Mouse (Mus musculus) cerebellum, postnatal 25 days (tissue): ENCODE data around the gene Zbtb17.

ENCODE experiments used
- DNase-seq, 2 experiments: peaks; one replicate each; pipeline ENCODE4 v3.0.0; 2021; ENCODE audit warnings: mixed read lengths in 2 of 2

Zbtb17 gene

GRCm38 (mm10) chr4:141460481-141460880 is 16.0 kb downstream of the Zbtb17 start:
- peak; percentile 7 to 11 for DNase-seq

- DNase-seq, result peak; percentile 11 to 32
These were observed 16.6 kb downstream of the Zbtb17 start for GRCm38 (mm10) chr4:141461088-141461487.

GRCm38 (mm10) chr4:141461576-141461975 is 17.1 kb downstream of the Zbtb17 start:
- peak; percentile 55 to 58 for DNase-seq

GRCm38 (mm10) chr4:141463472-141463871 is 19.0 kb downstream of the Zbtb17 start:
- no peak for DNase-seq

- no peak for DNase-seq
These were observed 20.3 kb downstream of the Zbtb17 start for GRCm38 (mm10) chr4:141464722-141465121.

GRCm38 (mm10) chr4:141465512-141466288 is 21.2 kb downstream of the Zbtb17 start:
- peak in 1 of 2 experiments; percentile 22 for DNase-seq

GRCm38 (mm10) chr4:141466289-141466795 is 21.9 kb downstream of the Zbtb17 start:
- DNase-seq, result peak in 1 of 2 experiments; percentile 15

- peak; percentile 41 to 53 for DNase-seq
These were observed 22.6 kb downstream of the Zbtb17 start for GRCm38 (mm10) chr4:141466844-141467580.

- DNase-seq, result no peak
These were observed 23.1 kb downstream of the Zbtb17 start for GRCm38 (mm10) chr4:141467581-141467927.

GRCm38 (mm10) chr4:141468576-141468975 is 24.1 kb downstream of the Zbtb17 start:
- peak; percentile 83 to 89 for DNase-seq

GRCm38 (mm10) chr4:141469343-141469742 is 24.9 kb downstream of the Zbtb17 start:
- DNase-seq, result no peak

GRCm38 (mm10) chr4:141471491-141471890 is 27.0 kb downstream of the Zbtb17 start:
- peak in 1 of 2 experiments; percentile 20 for DNase-seq

- peak in 1 of 2 experiments; percentile 23 for DNase-seq
These were observed 28.3 kb downstream of the Zbtb17 start for GRCm38 (mm10) chr4:141472641-141473321.

GRCm38 (mm10) chr4:141474431-141474830 is 30.0 kb downstream of the Zbtb17 start:
- DNase-seq, result peak; percentile 37 to 46

GRCm38 (mm10) chr4:141477681-141478102 is 33.2 kb downstream of the Zbtb17 start:
- peak; percentile 95 to 97 for DNase-seq

- peak in 1 of 2 experiments; percentile 78 for DNase-seq
These were observed 33.8 kb downstream of the Zbtb17 start for GRCm38 (mm10) chr4:141478225-141478624.

GRCm38 (mm10) chr4:141478794-141479193 is 34.3 kb downstream of the Zbtb17 start:
- DNase-seq, result peak; percentile 54 to 61

GRCm38 (mm10) chr4:141479411-141479810 is 35.0 kb downstream of the Zbtb17 start:
- peak; percentile 65 to 70 for DNase-seq

GRCm38 (mm10) chr4:141484071-141484470 is 39.6 kb downstream of the Zbtb17 start:
- DNase-seq, result no peak

GRCm38 (mm10) chr4:141487581-141487980 is 43.1 kb downstream of the Zbtb17 start:
- DNase-seq, result no peak

- peak in 1 of 2 experiments; percentile 32 for DNase-seq
These were observed 44.2 kb downstream of the Zbtb17 start for GRCm38 (mm10) chr4:141488670-141489069.

GRCm38 (mm10) chr4:141500637-141501036 is 56.2 kb downstream of the Zbtb17 start:
- DNase-seq, result no peak

GRCm38 (mm10) chr4:141501058-141501457 is 56.6 kb downstream of the Zbtb17 start:
- no peak for DNase-seq
